Mouse (Mus musculus) adrenal gland, adult 10 weeks (tissue): ENCODE results near the gene Col16a1. TPM values are rescaled to one million over a fixed set of nuclear protein-coding genes. Genes with fewer than 3 reads are reported as not detected.

Source experiments
- polyA plus RNA-seq: library from polyadenylated mRNA; stranded (reverse); fragments of 350-450 nt; fragmentation: Illumina TruSeq; extraction: RNeasy Lipid Tissue Mini Kit (QIAGEN cat#74804); gene quantifications from one replicate; pipeline ENCODE4 v1.2.3, GENCODE M21; 2014; ENCODE audit warnings: low read depth, low replicate concordance

Gene Col16a1
- polyA plus RNA-seq = 1.5 TPM

DNA sequence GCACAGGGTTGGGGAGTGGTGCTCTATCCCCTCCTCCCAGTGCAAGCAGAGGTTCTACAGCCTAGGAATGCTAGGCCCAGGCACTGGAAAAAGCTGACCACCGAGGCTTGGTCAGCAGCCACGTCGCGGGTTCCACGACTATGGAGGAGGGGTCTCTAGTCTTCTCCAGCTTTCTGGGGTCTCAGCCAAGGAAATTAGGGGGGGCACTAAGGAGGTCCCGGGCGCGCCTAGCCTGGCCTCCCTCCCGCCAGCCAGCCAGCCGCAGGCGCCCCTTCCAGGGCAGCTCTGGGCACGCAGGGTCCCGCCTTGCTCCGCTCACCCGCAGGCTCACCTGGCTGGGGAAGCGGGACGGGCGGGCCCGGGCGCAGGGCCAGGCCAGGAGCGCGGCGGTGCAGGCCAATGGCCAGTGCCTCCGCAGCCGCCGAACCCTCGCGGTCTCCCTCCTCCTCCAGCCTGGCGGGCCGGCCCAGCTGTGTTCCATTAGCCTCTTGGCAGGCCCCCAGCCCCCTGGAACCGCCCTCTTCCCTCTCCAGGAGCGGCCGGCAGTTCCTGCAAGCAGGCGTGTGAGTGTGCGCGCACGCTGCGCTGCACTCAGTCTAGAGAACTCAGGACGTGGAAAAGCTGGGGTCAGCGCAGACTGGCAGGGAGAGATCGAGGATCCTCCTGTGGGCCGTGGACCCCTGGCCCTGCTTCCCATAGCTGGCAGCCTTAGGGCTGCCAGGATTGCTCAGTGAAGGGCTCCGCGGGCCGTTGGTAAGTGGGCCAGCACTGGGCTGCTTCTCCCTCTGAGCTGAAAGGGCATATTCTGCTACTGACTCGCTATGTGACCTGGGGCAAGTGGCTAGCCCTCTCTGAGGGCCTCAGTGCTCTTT lies at the start of gene Col16a1:
TSS of gene Col16a1 (plus strand) at position 510 of the 872 bp plus-strand sequence.

GRCm38 (mm10) chr4:130102111-130102651 lies 54.5 kb downstream of the Col16a1 start, which contains the start of gene Pef1:
Pef1 (plus strand) TSS chr4:130102558.

DNA sequence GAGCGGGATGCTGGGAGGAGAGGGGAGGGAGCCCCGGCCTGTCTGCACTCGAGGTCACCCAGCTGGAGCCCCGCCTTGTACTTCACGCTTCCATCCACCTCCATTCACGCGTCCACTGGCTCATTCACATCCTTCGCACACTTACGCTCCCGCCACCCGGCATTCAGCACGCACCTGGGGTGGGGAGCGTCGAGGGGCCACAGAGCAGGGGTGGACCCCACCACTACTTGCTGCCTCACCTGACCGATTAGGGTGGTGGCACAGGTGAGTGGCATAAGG lies 91.5 kb downstream of the Col16a1 start, which contains the start of gene Hcrtr1:
TSS of gene Hcrtr1 (minus strand) at position 146 of the 279 bp plus-strand sequence.

Other genes with a start within 250 kb of the Col16a1 start
- gene Ptp4a2, start 236.6 kb upstream of the Col16a1 start, polyA plus RNA-seq = 2,725 TPM
- gene Spocd1, start 118.6 kb upstream of the Col16a1 start, polyA plus RNA-seq = not detected
- gene Adgrb2, start 63.0 kb upstream of the Col16a1 start, polyA plus RNA-seq = not detected
- gene Pef1, start 54.7 kb downstream of the Col16a1 start, polyA plus RNA-seq = 7.4 TPM
- not detected for gene Hcrtr1, start 91.5 kb downstream of the Col16a1 start, polyA plus RNA-seq
- gene Tinagl1, start 127.3 kb downstream of the Col16a1 start, polyA plus RNA-seq = 16.1 TPM
- gene Gm853, start 174.6 kb downstream of the Col16a1 start, polyA plus RNA-seq = not detected
- not detected for gene Serinc2, start 231.4 kb downstream of the Col16a1 start, polyA plus RNA-seq